Mouse (Mus musculus): ENCODE measurements around the gene Ccdc191.

GRCm38 (mm10) chr16:43980110-43980609 is 90.6 kb downstream of the Ccdc191 start:
- TF ChIP-seq POLR2A (IDR thresholded peaks at IDR 0.05; ENCODE audit: borderline replicate concordance, control insufficient read depth, low read depth, low read length) (no peak), CTCF (IDR thresholded peaks at IDR 0.05; ENCODE audit: control insufficient read depth, insufficient read depth, low read length) (no peak)

All from bone marrow, adult 2 months (tissue).